ENCODE assay signal across 10 mouse cellular contexts in the genomic region with DNA sequence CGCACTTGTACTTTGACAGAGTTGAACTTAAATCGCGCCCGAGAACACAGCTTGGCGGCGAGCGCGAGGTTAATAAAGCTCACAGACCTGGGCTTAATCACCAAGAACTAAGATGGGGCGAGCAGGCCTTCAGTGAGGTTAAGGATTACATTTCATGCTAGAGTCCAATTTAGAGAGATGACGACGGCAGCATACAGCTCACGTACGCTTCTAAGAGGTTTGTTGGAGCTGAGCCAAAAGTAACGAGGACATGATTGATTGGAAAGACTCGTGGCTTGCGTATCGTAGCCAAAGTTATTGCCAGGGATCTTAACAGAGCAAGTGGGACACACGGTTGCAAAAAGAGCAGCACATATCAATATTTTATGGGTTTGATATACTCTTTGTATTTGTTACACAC. TPM values are rescaled to one million over a fixed set of nuclear protein-coding genes. Genes with fewer than 3 reads are reported as not detected.
DNase-seq lines count a peak whose midpoint lies in the region; ATAC-seq and TF ChIP-seq lines count a peak whose summit lies in the region.
"Had no signal": no experiment of that assay in that cellular context is flagged by ENCODE, and none has a peak within 500 bp of the region (broad histone marks: within the 10 kb centered on the region; RNA-seq: fewer than 3 reads in every experiment).

No protein-coding gene starts in this region.

- peaks cover 5% of the 10 kb centered on the region; the same call in 1 of the 2 replicates for H3K4me1 ChIP-seq in heart, embryonic 16.5 days (ENCODE audit: control insufficient read depth, insufficient read depth, low read length)
- H3K4me1 ChIP-seq in embryonic facial prominence, embryonic 15.5 days = peaks cover 4% of the 10 kb centered on the region; the same call in 1 of the 2 replicates
- no peaks in the 10 kb centered on the region for H3K4me1 ChIP-seq in limb, embryonic 14.5 days (ENCODE audit: control insufficient read depth, insufficient read depth, low read length)

- TF ChIP-seq POLR2A in limb, embryonic 14.5 days (IDR thresholded peaks at IDR 0.05; ENCODE audit: borderline replicate concordance, extremely low read depth, insufficient read depth, insufficient read length) = no peak

- H3K9me3 ChIP-seq in heart, embryonic 16.5 days (replicated peaks; ENCODE audit: control insufficient read depth, low read length) = no peaks in the 10 kb centered on the region
- H3K9me3 ChIP-seq in embryonic facial prominence, embryonic 15.5 days (replicated peaks) = no peaks in the 10 kb centered on the region
- H3K9me3 ChIP-seq in limb, embryonic 14.5 days (ENCODE audit: control insufficient read depth, low read length) = no peaks in the 10 kb centered on the region

- H3K36me3 ChIP-seq in heart, embryonic 16.5 days (ENCODE audit: control insufficient read depth, insufficient read depth) = no peaks in the 10 kb centered on the region
- no peaks in the 10 kb centered on the region for H3K36me3 ChIP-seq in embryonic facial prominence, embryonic 15.5 days
- H3K36me3 ChIP-seq in limb, embryonic 14.5 days (ENCODE audit: control insufficient read depth, insufficient read depth, low read length) = no peaks in the 10 kb centered on the region
- H3K36me3 ChIP-seq: G1E had no signal

- H3K27ac ChIP-seq in heart, embryonic 16.5 days (ENCODE audit: low read length) = no peak overlapping the region
- H3K27ac ChIP-seq in embryonic facial prominence, embryonic 15.5 days (replicated peaks) = no peak overlapping the region
- no peak overlapping the region for H3K27ac ChIP-seq in limb, embryonic 14.5 days (replicated peaks; ENCODE audit: low read depth, low read length)
- H3K27ac ChIP-seq: macrophage had no signal

- H3K4me2 ChIP-seq in heart, embryonic 16.5 days (ENCODE audit: low read depth, low read length) = 0 out of 2 replicates have a peak overlapping the region, but pooled peaks have one; percentile 29
- H3K4me2 ChIP-seq in embryonic facial prominence, embryonic 15.5 days (replicated peaks) = peak overlapping the region; percentile 19
- H3K4me2 ChIP-seq in limb, embryonic 14.5 days (replicated peaks; ENCODE audit: low read depth, low read length, severe bottlenecking) = peak overlapping the region; percentile 24; the same call in 1 of the 2 replicates

- H3K4me3 ChIP-seq in heart, embryonic 16.5 days (ENCODE audit: low read length) = no peak overlapping the region
- no peak overlapping the region for H3K4me3 ChIP-seq in embryonic facial prominence, embryonic 15.5 days (replicated peaks)
- H3K4me3 ChIP-seq in limb, embryonic 14.5 days (replicated peaks; ENCODE audit: low read length) = no peak overlapping the region

- no peak overlapping the region for H3K9ac ChIP-seq in heart, embryonic 16.5 days (ENCODE audit: low read length)
- no peak overlapping the region for H3K9ac ChIP-seq in embryonic facial prominence, embryonic 15.5 days
- H3K9ac ChIP-seq in limb, embryonic 14.5 days (ENCODE audit: low read depth, low read length, severe bottlenecking) = no peak overlapping the region

- no peaks in the 10 kb centered on the region for H3K27me3 ChIP-seq in heart, embryonic 16.5 days (ENCODE audit: control insufficient read depth, insufficient read depth, low read length)
- no peaks in the 10 kb centered on the region for H3K27me3 ChIP-seq in embryonic facial prominence, embryonic 15.5 days
- no peaks in the 10 kb centered on the region for H3K27me3 ChIP-seq in limb, embryonic 14.5 days (ENCODE audit: control insufficient read depth, insufficient read depth, low read length)

- ATAC-seq in heart, embryonic 16.5 days (replicated peaks; ENCODE audit: extremely low read depth, insufficient read depth, low FRiP score) = no peak
- no peak for ATAC-seq in embryonic facial prominence, embryonic 15.5 days (ENCODE audit: insufficient number of reproducible peaks, low FRiP score, low TSS enrichment, low read depth)
- ATAC-seq in limb, embryonic 14.5 days (ENCODE audit: low FRiP score, low read depth) = no peak

- WGBS in heart, embryonic 16.5 days = 50% methylated on average over 18 of the region's 18 CpGs
- 39% methylated on average over 18 of the region's 18 CpGs for WGBS in embryonic facial prominence, embryonic 15.5 days
- WGBS in limb, embryonic 14.5 days = 38% methylated on average over 18 of the region's 18 CpGs

- no peak for DNase-seq in heart, postnatal 4 days
- peak; percentile 50 for DNase-seq in embryo, embryonic 10.5 days (ENCODE audit: low spot score)
- peak; percentile 63 for DNase-seq in limb, embryonic 14.5 days (ENCODE audit: low spot score)
- DNase-seq in left cerebral cortex, adult 9 months (ENCODE audit: low spot score in 2 of 2) = no peak
- no peak for DNase-seq in testis, postnatal 14 days (ENCODE audit: low spot score)
- DNase-seq: heart, postnatal 10 days had no signal

RNA-seq across cellular contexts. Expression of gene Tspan8, which starts 30.3 kb away (rescaled TPM):
- 5.1 and 12.5 TPM in 2 replicates for polyA plus RNA-seq in heart, embryonic 16.5 days (2015; fragmentation: Nextera tagmentation; extraction: Ambion mirVana)
- 1 to 10 TPM; 2.2 to 2.8 TPM for total RNA-seq in heart, postnatal 4 days (2021)
- polyA plus RNA-seq in embryonic facial prominence, embryonic 15.5 days (2015; fragmentation: Nextera tagmentation; extraction: Ambion mirVana) = 4.5 and 5.3 TPM in 2 replicates
- 2.8 TPM in 2 replicates for polyA plus RNA-seq in limb, embryonic 14.5 days (2012; rRNA removed)
- 1.8 and 2.0 TPM in 2 replicates for polyA plus RNA-seq in limb, embryonic 14.5 days (2014; fragmentation: Nextera tagmentation; extraction: Ambion mirVana)
- polyA plus RNA-seq: G1E, macrophage had no signal

Comparison
In these comparisons a context has a peak if more than half of its experiments do, and no peak if none do; other contexts are left out.
1. DNase-seq: peak in embryo, embryonic 10.5 days (single experiment) and limb, embryonic 14.5 days (single experiment); none in heart, postnatal 4 days (single experiment), left cerebral cortex, adult 9 months (0 of 2) and testis, postnatal 14 days (single experiment).
2. Peak in every context shown above with its lines, with median percentiles within 50 percentile points of each other: H3K4me2 ChIP-seq.